Mouse (Mus musculus): ENCODE data around the gene Btd. TPM values are rescaled to one million over a fixed set of nuclear protein-coding genes. Genes with fewer than 3 reads are reported as not detected.

The Btd gene
- polyA plus RNA-seq, 1 experiment from 2014 or later: 15.4 TPM

DNA sequence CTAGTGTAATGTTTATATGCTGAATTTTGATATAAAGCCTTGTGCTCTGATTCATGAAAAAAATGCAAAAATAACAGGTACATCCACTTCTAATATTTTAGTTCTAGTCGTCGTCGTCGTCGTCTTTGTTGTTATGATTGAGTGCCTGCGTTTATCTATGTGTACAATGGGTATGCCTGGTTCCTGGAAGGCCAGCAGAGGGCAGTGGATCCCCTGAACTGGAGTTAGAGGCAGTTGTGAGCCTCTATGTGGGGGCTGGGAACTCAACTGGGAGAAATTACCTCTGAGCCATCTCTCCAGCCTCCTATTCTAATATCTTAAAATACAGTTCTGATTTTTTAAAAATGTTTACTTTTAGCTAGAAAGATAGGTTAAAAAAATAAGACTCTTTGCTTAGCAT is 35.3 kb upstream of the Btd start:
- no peak overlapping the region for H3K4me2 ChIP-seq (ENCODE audit: low read depth, low read length)
- no peak overlapping the region for H3K4me3 ChIP-seq (ENCODE audit: low read depth, low read length)
- no peak for ATAC-seq (ENCODE audit: low read depth)
- H3K27ac ChIP-seq (ENCODE audit: low read length): no peak overlapping the region
- peaks cover 15% of the 10 kb centered on the region for H3K4me1 ChIP-seq (ENCODE audit: control insufficient read depth, low read depth, low read length)
- no peaks in the 10 kb centered on the region for H3K27me3 ChIP-seq (ENCODE audit: control insufficient read depth, insufficient read depth, low read depth, low read length)
- no peaks in the 10 kb centered on the region for H3K36me3 ChIP-seq (ENCODE audit: control insufficient read depth, insufficient read depth)
- WGBS (ENCODE audit: insufficient replicate concordance): 56% methylated on average over 6 of the region's 6 CpGs
- H3K9me3 ChIP-seq (replicated peaks; ENCODE audit: control insufficient read depth, low read length): no peaks in the 10 kb centered on the region
- H3K9ac ChIP-seq (ENCODE audit: low read depth, low read length): no peak overlapping the region

- Histone ChIP-seq H3K9me3 (replicated peaks; ENCODE audit: control insufficient read depth, low read length) (no peaks in the 10 kb centered on the region), H3K4me3 (ENCODE audit: low read depth, low read length) (no peak overlapping the region), H3K4me1 (ENCODE audit: control insufficient read depth, low read depth, low read length) (no peaks in the 10 kb centered on the region), H3K36me3 (ENCODE audit: control insufficient read depth, insufficient read depth) (peaks cover 5% of the 10 kb centered on the region; the same call in 1 of the 2 replicates), H3K27ac (ENCODE audit: low read length) (no peak overlapping the region), H3K4me2 (ENCODE audit: low read depth, low read length) (no peak overlapping the region), H3K9ac (ENCODE audit: low read depth, low read length) (no peak overlapping the region), H3K27me3 (ENCODE audit: control insufficient read depth, insufficient read depth, low read depth, low read length) (no peaks in the 10 kb centered on the region)
- 59% methylated on average over 4 of the region's 4 CpGs for WGBS (ENCODE audit: insufficient replicate concordance)
- ATAC-seq (ENCODE audit: low read depth): no peak
These were observed 28.8 kb upstream of the Btd start for GRCm38 (mm10) chr14:31611986-31612385.

- no peaks in the 10 kb centered on the region for H3K27me3 ChIP-seq (ENCODE audit: control insufficient read depth, insufficient read depth, low read depth, low read length)
- no peak for ATAC-seq (ENCODE audit: low read depth)
- H3K4me3 ChIP-seq (ENCODE audit: low read depth, low read length): no peak overlapping the region
- H3K27ac ChIP-seq (ENCODE audit: low read length): no peak overlapping the region
- H3K36me3 ChIP-seq (ENCODE audit: control insufficient read depth, insufficient read depth): peaks cover 5% of the 10 kb centered on the region; the same call in 1 of the 2 replicates
- H3K9ac ChIP-seq (ENCODE audit: low read depth, low read length): no peak overlapping the region
- H3K9me3 ChIP-seq (replicated peaks; ENCODE audit: control insufficient read depth, low read length): no peaks in the 10 kb centered on the region
- no peaks in the 10 kb centered on the region for H3K4me1 ChIP-seq (ENCODE audit: control insufficient read depth, low read depth, low read length)
- no peak overlapping the region for H3K4me2 ChIP-seq (ENCODE audit: low read depth, low read length)
- 57% methylated on average over 5 of the region's 5 CpGs for WGBS (ENCODE audit: insufficient replicate concordance)
These were observed 27.2 kb upstream of the Btd start for GRCm38 (mm10) chr14:31613671-31614070.

DNA sequence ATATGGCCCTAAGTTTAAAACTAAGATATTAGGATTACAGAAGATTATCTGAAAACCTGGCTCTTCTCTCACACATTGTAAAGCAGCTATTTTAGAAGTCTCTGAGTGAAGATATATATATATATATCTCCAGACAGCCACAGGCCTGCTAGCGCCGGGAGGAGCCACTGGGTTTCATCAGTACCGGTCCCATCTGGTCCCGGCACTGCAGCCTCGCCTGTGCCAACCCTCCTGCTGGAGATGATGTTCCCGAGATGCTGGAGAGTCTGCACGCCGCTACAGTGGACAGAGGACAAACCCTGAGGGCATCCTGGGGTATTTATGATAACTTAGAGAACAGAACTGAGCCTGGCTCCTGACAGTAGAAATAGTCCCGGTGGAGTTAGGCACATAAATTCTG is 23.6 kb upstream of the Btd start:
- no peaks in the 10 kb centered on the region for H3K27me3 ChIP-seq (ENCODE audit: control insufficient read depth, insufficient read depth, low read depth, low read length)
- no peaks in the 10 kb centered on the region for H3K4me1 ChIP-seq (ENCODE audit: control insufficient read depth, low read depth, low read length)
- ATAC-seq (ENCODE audit: low read depth): no peak
- H3K9ac ChIP-seq (ENCODE audit: low read depth, low read length): no peak overlapping the region
- H3K4me3 ChIP-seq (ENCODE audit: low read depth, low read length): no peak overlapping the region
- no peak overlapping the region for H3K27ac ChIP-seq (ENCODE audit: low read length)
- 76% methylated on average over 9 of the region's 9 CpGs for WGBS (ENCODE audit: insufficient replicate concordance)
- no peaks in the 10 kb centered on the region for H3K9me3 ChIP-seq (replicated peaks; ENCODE audit: control insufficient read depth, low read length)
- no peak overlapping the region for H3K4me2 ChIP-seq (ENCODE audit: low read depth, low read length)
- peaks cover 5% of the 10 kb centered on the region; the same call in 1 of the 2 replicates for H3K36me3 ChIP-seq (ENCODE audit: control insufficient read depth, insufficient read depth)

- Histone ChIP-seq H3K4me2 (ENCODE audit: low read depth, low read length) (no peak overlapping the region), H3K36me3 (ENCODE audit: control insufficient read depth, insufficient read depth) (peaks cover under 1% of the 10 kb centered on the region; the same call in 1 of the 2 replicates), H3K4me1 (ENCODE audit: control insufficient read depth, low read depth, low read length) (no peaks in the 10 kb centered on the region), H3K9ac (ENCODE audit: low read depth, low read length) (no peak overlapping the region), H3K27ac (ENCODE audit: low read length) (no peak overlapping the region), H3K4me3 (ENCODE audit: low read depth, low read length) (no peak overlapping the region), H3K27me3 (ENCODE audit: control insufficient read depth, insufficient read depth, low read depth, low read length) (no peaks in the 10 kb centered on the region), H3K9me3 (replicated peaks; ENCODE audit: control insufficient read depth, low read length) (no peaks in the 10 kb centered on the region)
- no peak for ATAC-seq (ENCODE audit: low read depth)
- WGBS (ENCODE audit: insufficient replicate concordance): 47% methylated on average over 3 of the region's 3 CpGs
These were observed 22.8 kb upstream of the Btd start for GRCm38 (mm10) chr14:31617997-31618396.

DNA sequence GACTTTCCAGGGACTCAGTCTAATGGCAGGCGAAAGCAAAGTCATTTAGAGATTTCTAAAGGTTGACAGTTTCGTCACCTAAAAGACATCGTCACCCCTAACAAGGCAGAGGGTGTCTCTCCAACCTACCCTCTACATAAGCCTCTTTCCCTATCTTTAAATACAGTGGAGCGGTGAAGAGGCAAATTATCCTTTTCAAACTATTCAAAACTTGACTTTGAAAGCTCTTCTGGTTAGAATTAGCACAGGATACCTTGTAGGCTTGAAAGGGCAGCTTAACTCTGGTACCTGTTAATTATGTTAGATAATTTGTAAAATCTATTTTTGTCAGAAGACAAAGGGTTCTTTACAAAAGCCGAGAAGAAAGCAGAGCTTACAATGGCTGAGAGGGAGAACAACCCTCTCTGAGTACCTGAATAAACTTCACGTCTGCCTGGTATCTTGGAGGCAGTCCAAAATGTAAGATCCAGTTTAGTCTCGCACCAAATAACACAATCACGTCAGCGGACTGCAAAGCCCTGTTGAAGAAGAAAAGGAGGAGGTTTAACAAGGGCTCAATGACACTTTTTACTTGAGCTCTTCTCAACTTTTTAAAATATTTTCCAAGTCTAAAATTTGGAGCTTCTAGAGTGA is 20.1 kb upstream of the Btd start:
- H3K9ac ChIP-seq (ENCODE audit: low read depth, low read length): no peak overlapping the region
- no peaks in the 10 kb centered on the region for H3K4me1 ChIP-seq (ENCODE audit: control insufficient read depth, low read depth, low read length)
- H3K4me2 ChIP-seq (ENCODE audit: low read depth, low read length): no peak overlapping the region
- H3K27ac ChIP-seq (ENCODE audit: low read length): no peak overlapping the region
- H3K4me3 ChIP-seq (ENCODE audit: low read depth, low read length): no peak overlapping the region
- 77% methylated on average over 9 of the region's 9 CpGs for WGBS (ENCODE audit: insufficient replicate concordance)
- ATAC-seq (ENCODE audit: low read depth): no peak
- H3K36me3 ChIP-seq (ENCODE audit: control insufficient read depth, insufficient read depth): no peaks in the 10 kb centered on the region
- no peaks in the 10 kb centered on the region for H3K9me3 ChIP-seq (replicated peaks; ENCODE audit: control insufficient read depth, low read length)
- no peaks in the 10 kb centered on the region for H3K27me3 ChIP-seq (ENCODE audit: control insufficient read depth, insufficient read depth, low read depth, low read length)

DNA sequence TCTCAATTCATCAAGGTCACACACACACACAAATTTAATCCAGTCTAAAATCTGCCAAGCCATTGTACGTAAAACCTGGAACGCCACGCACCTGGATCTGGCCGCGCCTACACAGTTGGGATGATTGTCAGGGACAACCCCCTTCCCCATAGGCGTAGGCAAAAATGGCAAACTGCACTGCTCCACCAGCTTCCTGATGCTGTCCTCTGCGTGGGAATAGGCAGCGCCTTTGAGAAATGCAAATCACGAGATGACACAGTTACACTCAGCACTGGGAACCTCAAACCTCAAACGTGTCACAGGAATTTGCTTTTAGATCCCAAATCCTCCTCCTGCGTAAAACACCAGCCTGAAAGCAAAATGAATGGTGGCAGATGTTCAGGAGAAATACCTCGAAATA is 18.1 kb upstream of the Btd start:
- Histone ChIP-seq H3K27me3 (ENCODE audit: control insufficient read depth, insufficient read depth, low read depth, low read length) (no peaks in the 10 kb centered on the region), H3K4me1 (ENCODE audit: control insufficient read depth, low read depth, low read length) (no peaks in the 10 kb centered on the region), H3K27ac (ENCODE audit: low read length) (no peak overlapping the region), H3K4me3 (ENCODE audit: low read depth, low read length) (no peak overlapping the region), H3K36me3 (ENCODE audit: control insufficient read depth, insufficient read depth) (no peaks in the 10 kb centered on the region), H3K9me3 (replicated peaks; ENCODE audit: control insufficient read depth, low read length) (no peaks in the 10 kb centered on the region), H3K4me2 (ENCODE audit: low read depth, low read length) (no peak overlapping the region), H3K9ac (ENCODE audit: low read depth, low read length) (no peak overlapping the region)
- ATAC-seq (ENCODE audit: low read depth): no peak
- 73% methylated on average over 12 of the region's 12 CpGs for WGBS (ENCODE audit: insufficient replicate concordance)

GRCm38 (mm10) chr14:31630677-31631076 is 10.2 kb upstream of the Btd start:
- Histone ChIP-seq H3K4me1 (ENCODE audit: control insufficient read depth, low read depth, low read length) (no peaks in the 10 kb centered on the region), H3K9ac (ENCODE audit: low read depth, low read length) (no peak overlapping the region), H3K27me3 (ENCODE audit: control insufficient read depth, insufficient read depth, low read depth, low read length) (no peaks in the 10 kb centered on the region), H3K9me3 (replicated peaks; ENCODE audit: control insufficient read depth, low read length) (no peaks in the 10 kb centered on the region), H3K36me3 (ENCODE audit: control insufficient read depth, insufficient read depth) (no peaks in the 10 kb centered on the region), H3K4me3 (ENCODE audit: low read depth, low read length) (no peak overlapping the region), H3K4me2 (ENCODE audit: low read depth, low read length) (no peak overlapping the region), H3K27ac (ENCODE audit: low read length) (no peak overlapping the region)
- ATAC-seq (ENCODE audit: low read depth): no peak
- WGBS (ENCODE audit: insufficient replicate concordance): 76% methylated on average over 7 of the region's 7 CpGs

DNA sequence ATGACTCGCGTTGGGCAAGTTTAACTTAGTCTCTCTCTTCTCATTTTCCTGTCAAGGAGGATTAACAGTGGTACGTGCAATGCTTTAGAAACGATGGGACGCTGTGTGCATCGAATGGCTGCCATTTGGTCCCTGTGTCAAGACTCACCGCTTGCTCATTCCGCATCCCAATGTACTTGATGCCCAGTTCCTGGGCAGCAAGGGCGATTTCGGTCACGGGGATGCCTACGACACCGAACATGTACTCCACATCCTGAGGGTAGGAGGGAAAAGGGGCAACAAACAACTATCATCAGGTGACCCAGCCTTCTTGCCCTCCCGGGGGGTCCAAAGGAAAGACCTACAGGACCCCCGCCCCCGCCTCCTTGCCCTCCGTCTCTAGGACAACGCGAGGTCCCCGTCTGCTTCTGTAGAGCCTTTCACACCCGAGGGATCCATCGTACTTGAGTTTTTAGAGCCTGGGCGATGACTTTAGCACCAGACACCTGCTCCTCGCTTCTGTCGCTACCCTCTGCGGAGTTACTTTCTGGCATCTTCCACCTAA is 410 bp upstream of the Btd start, which contains the start of gene Gm49387:
Gene Gm49387, minus strand, starts transcription at position 533 of the 544 bp plus-strand sequence.
- Histone ChIP-seq H3K27me3 (ENCODE audit: control insufficient read depth, insufficient read depth, low read depth, low read length) (no peaks in the 10 kb centered on the region), H3K36me3 (ENCODE audit: control insufficient read depth, insufficient read depth) (no peaks in the 10 kb centered on the region), H3K27ac (ENCODE audit: low read length) (peak within 1 kb of the TSS; percentile 90), H3K4me1 (ENCODE audit: control insufficient read depth, low read depth, low read length) (peaks cover 13% of the 10 kb centered on the region), H3K4me3 (ENCODE audit: low read depth, low read length) (peak within 1 kb of the TSS; percentile 82), H3K9me3 (replicated peaks; ENCODE audit: control insufficient read depth, low read length) (no peaks in the 10 kb centered on the region), H3K9ac (ENCODE audit: low read depth, low read length) (peak within 1 kb of the TSS; percentile 82), H3K4me2 (ENCODE audit: low read depth, low read length) (peak within 1 kb of the TSS; percentile 87)
- WGBS (ENCODE audit: insufficient replicate concordance): 4% methylated on average over 26 of the region's 26 CpGs
- peak; percentile 1; the same call in 1 of the 2 replicates for ATAC-seq (ENCODE audit: low read depth)
